Mouse (Mus musculus) thymus, adult 18-20 months (tissue): ENCODE measurements around the gene 1110051M20Rik.

Source experiments
- DNase-seq, 2 experiments: peaks; one replicate each; pipeline ENCODE4 v3.0.0; 2022; ENCODE audit warnings: mixed read lengths in 2 of 2

1110051M20Rik gene

GRCm38 (mm10) chr2:91339591-91339990 is 104.9 kb downstream of the 1110051M20Rik start:
- no peak for DNase-seq

DNA sequence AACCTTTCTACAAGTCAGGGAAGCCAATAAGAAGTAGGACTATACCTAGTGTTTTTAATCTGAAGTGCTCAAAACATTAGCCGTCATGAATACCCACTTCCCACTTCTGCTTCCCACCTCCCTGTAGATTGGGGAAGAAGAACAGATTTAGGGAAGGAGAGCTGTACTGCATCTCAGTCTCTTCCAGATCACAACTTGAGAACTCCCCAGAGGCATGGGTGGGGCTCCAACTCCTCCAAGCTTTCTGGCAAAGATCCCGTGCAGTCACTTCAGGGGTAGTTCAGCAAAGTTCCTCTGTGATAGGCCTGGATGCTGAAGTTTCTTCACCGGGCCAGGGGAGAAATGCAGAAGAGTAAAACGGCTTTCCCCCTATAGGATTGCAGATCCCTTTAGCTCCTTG is 109.4 kb downstream of the 1110051M20Rik start:
- DNase-seq, result no peak

DNA sequence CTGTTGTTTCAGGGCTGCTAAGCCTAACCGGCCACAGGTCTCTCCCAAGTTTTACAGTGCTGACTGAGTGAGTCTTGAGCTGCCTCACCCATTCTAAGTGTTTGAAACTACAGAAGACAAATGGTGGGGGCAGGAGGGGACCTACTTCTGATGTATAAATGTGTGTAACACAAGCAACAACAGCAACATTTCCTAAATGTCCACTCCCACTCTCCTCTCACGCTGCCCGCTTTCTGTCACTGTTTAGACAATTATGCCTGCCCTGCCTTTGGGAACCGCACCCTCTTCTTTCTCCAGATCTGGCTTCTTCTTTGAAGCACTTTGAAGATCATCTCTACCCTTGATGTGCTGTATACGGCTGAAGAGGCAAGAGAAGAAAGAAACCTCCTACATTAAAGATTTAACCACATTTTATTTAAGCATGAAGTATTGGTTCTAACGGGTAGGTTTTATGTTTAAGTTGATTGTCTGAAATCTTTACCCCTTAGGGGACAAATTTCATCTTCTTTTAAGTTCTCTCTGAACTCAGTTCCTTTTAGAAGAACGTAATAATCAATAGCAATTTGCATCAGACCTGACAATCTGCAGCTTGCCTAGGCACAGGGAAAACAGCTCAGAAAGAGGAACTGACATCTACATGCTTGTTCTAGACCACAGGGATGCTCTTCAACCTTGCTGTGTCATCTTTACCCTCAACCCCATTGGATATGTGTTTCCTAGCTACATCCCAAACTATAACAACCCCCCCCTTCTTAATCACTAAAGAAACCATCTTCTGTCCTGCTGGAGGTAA is 113.3 kb downstream of the 1110051M20Rik start:
- no peak for DNase-seq

DNA sequence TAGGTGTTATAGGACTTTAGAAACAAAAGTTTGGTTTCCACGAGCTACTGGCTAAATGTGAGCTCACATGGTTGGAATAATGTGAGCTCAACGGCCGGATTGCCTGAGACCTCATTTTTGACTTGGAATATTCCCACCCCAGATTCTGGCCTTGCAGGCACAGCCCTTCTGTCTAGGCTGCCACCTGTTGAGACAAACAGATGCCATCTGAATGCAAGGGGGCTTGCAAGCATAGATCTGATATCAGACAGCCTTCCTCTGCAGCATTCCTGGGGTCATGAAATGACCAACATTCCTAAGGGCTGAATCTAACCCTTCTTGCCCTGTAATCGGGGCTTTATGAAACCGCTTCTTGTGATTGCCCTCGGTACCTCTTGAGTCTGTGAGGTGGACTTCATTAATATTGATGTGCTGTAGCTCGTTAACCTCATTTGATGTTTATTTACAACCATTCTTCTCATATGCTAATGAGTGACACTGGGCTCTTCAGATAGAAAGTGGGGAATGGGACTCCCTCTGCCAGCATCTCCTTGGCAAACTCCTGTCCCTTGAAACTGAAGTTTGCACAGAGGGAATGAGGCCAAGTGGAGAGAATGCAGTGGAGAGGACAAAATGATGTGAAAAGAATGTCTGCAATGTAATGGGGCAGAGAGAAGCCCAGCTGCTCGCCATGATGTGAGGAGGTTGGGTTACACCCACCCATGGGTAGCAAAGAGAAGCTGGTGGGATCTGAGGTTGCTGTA is 114.3 kb downstream of the 1110051M20Rik start:
- DNase-seq, result no peak

DNA sequence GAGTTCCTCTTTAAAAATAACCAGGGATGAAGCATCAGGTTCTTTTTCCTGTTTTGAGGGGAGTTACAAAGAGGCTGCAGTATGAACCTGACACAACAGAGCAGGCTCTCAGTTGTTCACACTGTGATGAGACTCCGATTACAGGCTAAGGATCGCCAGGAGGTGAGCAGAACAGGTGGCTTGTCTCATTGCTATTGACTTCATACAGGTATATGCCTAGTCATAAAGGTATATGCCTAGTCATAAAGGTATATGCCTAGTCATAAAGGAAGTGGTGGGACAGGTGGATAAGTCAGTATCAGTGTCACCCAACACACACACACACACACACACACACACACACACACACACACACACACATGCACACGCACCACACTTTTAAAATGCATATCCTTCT is 115.8 kb downstream of the 1110051M20Rik start:
- DNase-seq, result no peak

- no peak for DNase-seq
Measured at GRCm38 (mm10) chr2:91327968-91328728, 116.4 kb downstream of the 1110051M20Rik start.

DNA sequence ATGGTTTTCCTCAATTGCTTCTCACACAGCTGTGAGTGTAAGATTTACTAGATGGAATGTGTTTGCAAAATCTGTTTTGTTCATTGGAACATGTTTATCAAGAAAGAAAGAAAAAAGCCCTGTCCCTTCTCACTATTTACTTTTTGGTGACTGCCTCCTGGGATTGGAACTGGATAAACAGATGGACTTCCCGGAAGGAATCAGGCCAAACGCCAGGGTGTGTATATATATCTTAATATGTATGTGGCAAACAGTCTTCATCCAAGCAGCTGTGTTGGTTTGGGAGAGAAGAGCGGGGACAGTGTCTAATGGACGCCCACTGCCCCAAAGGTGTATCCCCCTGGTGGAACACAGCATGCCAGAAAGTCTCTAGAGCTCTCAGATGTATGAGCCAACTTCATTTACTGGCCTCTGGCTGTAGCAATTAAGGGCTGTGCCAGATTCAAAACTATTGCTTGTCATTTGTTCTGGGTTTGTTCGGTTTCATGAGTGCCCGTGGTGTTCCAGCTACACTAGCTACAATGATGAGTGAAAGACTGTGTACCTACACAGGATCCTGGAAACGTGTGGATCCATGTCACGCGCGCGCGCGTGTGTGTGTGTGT is 117.7 kb downstream of the 1110051M20Rik start:
- no peak for DNase-seq

DNA sequence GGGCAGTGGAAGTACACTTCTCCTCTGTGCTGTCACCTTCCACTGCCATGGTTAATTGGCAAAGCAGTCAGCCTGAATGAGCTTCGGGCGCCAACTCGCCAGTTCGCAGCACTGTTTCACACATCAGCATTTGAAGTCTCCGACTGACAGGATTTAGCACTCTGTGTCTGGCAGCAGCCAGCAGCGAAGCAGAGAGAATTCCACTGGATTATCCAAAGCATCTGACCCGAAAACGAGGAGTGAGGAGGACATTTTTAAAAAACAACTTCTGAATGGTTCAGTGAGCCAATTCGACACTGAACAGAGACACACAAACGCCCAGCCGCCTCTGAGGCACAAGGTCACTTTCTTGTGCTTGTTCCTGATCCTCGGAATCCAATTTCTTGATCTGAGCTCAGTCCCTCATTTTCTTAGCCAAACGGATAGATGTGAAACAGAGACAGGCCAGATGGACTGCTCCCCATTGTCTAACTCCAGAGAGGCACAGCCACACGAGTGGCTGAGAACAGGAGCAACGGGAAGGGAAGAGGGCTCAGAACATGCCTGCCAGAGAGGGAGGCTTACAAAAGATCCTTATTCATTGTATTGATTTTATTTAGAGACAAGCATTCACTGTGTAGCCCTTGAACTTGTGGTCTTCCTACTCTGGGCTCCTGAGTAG is 119.6 kb downstream of the 1110051M20Rik start:
- no peak for DNase-seq

DNA sequence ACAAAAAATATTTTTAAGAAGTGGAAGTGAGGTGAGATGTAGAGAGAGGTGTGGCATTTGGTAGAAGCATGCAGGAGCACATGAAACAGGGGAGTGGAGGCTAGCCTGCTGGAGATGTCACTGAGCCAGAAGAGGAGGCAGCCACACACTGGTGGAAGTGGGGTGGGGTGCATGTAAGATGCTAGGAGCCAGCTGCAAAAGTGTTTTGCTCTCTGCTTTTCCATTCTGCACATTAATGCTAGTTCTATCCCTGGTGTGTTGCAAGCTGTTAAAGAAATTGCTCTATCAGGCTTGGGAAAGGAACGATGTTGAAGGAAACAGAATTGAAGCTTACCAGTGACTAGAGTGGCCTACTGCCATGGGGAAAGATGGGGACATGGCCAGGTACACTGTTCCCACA is 120.2 kb downstream of the 1110051M20Rik start:
- DNase-seq, result no peak

GRCm38 (mm10) chr2:91322490-91322889 is 122.0 kb downstream of the 1110051M20Rik start:
- no peak for DNase-seq

- DNase-seq, result no peak
Measured at GRCm38 (mm10) chr2:91321923-91322322, 122.6 kb downstream of the 1110051M20Rik start.

DNA sequence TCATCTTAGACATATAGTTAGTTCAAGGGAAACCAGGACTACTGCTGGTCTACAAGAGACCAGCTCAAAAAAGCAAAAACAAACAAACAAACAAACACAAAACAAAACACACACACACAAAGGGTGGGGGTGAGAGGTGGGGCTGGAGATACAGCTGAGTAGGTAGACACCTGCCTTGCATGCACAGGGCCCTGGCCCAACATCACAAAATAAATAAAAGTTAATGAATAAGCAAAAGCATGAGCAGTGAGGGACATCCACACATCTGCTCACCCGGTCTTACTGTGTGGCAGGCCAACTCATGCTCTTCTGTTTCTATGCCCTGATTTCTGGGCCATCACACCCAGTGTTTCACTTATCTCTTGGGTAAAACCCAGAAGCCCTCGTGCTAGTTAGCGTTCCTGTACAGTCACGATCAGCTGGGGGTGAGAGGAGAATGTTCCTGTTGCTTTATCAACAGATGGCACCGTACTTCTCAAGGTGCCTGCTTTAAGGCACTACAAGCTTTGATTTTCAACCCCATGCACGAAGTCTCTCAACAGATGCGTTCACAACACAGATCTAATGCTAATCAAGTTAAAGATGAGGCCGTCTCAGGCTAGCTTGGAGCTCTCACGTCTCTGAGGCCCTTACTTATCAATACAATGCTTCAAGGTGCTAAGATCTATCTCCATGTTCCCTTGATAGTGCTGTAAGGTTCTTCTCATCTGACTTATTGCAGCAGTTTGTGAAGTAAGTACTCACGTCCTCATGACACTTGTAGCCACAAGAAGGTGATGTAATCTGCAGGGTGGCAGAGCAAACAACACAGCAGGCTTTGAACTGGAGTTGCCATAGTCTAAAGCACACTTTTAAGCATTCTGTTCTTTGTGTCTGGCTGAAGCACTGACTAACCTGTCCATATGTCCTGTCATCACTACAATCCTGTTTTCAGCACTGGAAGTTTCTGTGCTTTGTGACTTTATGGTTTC is 123.7 kb downstream of the 1110051M20Rik start:
- DNase-seq, result no peak

DNA sequence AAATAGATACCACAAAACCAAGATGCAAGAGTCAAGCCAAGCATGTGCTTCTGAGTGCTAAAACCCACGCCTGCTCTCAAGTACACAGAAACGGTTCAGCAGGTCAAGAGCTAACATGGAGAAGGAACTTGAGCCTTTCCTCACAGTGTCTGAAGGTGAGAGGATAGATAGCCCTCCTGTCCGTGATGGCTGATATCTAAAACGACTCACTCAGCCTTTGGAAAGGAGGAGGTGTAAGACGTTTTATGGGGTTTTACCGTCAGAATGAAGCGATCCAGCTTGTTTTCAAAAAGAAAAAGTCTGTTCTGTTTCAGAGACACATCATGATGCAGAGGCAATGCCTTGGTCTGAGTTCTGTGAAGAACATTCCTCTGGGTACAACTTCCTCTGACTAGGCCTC is 130.3 kb downstream of the 1110051M20Rik start:
- DNase-seq, result no peak

DNA sequence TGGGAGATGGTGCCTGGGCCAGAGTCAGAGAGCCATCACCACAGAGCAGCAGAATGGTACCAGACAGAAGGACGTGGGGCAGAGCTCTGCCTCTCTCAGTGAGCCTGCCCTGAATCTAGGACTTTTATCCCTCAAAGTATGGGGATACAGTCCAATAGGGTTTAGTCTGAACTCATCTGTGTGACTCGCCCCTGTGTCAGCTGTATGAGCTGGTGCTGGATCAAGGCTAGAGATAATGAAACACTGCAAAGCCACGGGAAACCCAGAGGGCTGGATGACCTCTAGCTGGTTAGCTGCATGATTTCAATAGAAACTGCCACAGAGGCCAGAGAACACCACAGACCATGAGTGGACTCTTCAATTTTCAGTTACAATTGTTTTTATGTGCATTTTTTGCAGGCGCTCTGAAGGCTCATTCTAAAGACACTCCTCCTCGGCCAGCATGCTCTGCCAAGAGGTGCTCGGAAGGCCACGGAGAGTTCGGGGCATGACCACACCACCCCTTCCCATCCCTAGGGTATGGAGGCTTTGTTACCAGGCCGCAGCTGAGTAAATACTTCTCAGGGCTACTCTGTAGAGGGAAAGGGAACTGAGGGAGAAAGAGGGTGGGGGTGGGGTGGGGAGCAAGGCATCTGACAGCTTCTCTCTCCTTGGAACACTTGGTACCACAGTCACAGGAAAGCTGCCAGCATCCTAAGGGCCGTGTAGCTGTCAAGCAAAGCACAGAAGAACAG is 131.8 kb downstream of the 1110051M20Rik start:
- DNase-seq, result no peak

GRCm38 (mm10) chr2:91309546-91309945 is 135.0 kb downstream of the 1110051M20Rik start:
- no peak for DNase-seq

DNA sequence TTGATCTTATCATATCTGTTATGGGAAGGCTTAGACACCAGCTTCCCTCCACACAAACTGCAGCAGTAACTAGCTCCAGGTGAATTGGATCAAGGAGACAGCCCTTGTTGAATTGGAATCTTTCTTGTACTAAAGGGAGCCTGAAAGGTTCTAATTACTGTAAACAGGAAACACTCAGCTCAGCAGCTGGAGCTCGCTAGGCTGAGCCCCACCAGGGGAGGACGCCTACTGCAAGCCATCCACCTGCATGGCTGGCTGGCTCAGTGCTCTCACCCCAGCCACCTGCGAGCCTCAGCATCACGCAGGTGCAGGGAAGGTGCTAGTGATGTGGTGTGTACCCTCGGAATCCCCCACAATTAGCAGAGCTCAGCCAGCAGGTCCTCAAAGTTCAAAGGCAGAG is 135.8 kb downstream of the 1110051M20Rik start:
- DNase-seq, result peak; percentile 70 to 80

- no peak for DNase-seq
Measured at GRCm38 (mm10) chr2:91306589-91306988, 137.9 kb downstream of the 1110051M20Rik start.

GRCm38 (mm10) chr2:91305926-91306325 is 138.6 kb downstream of the 1110051M20Rik start:
- no peak for DNase-seq

GRCm38 (mm10) chr2:91302845-91303244 is 141.7 kb downstream of the 1110051M20Rik start:
- no peak for DNase-seq

- DNase-seq, result no peak
Measured at GRCm38 (mm10) chr2:91301836-91302235, 142.7 kb downstream of the 1110051M20Rik start.
